ENCODE assay signal across 10 mouse cellular contexts in genomic region chr13:47855422-47856108, GRCm38 (mm10).
A peak's percentile ranks its signal among the peaks of the same experiment; 100 is the strongest.
DNase-seq lines count a peak whose midpoint lies in the region; ATAC-seq and TF ChIP-seq lines count a peak whose summit lies in the region.
"Had no signal": no experiment of that assay in that cellular context is flagged by ENCODE, and none has a peak within 500 bp of the region (broad histone marks: within the 10 kb centered on the region; RNA-seq: fewer than 3 reads in every experiment).

No protein-coding gene starts in this region.

- peak overlapping the region; percentile 20 for H3K4me3 ChIP-seq in heart, embryonic 11.5 days (ENCODE audit: low read depth, low read length)
- H3K4me3 ChIP-seq in forebrain, embryonic 13.5 days: peak overlapping the region; percentile 1; the same call in 1 of the 2 replicates
- peak overlapping the region; percentile 41 for H3K4me3 ChIP-seq in midbrain, embryonic 10.5 days
- no peak overlapping the region for H3K4me3 ChIP-seq in thymus, adult 2 months (ENCODE audit: control insufficient read depth, insufficient read depth, low read length)
- H3K4me3 ChIP-seq: liver, embryonic 13.5 days had no signal

- intact Hi-C loops in heart, postnatal 10 days (cut with DNase I): no loop called here

- H3K9me3 ChIP-seq in heart, embryonic 11.5 days (replicated peaks; ENCODE audit: control insufficient read depth, low read length): no peaks in the 10 kb centered on the region
- H3K9me3 ChIP-seq in forebrain, embryonic 13.5 days (replicated peaks): no peaks in the 10 kb centered on the region
- no peaks in the 10 kb centered on the region for H3K9me3 ChIP-seq in midbrain, embryonic 10.5 days (replicated peaks)
- H3K9me3 ChIP-seq: liver, embryonic 13.5 days had no signal

- whole genome bisulfite sequencing in heart, embryonic 11.5 days (ENCODE audit: insufficient replicate concordance): 4% methylated on average over 22 of the region's 22 CpGs
- WGBS in forebrain, embryonic 13.5 days: 5% methylated on average over 22 of the region's 22 CpGs
- WGBS in midbrain, embryonic 10.5 days: 2% methylated on average over 22 of the region's 22 CpGs
- WGBS in thymus, adult 2 months: 10% methylated on average over 22 of the region's 22 CpGs

- no peaks in the 10 kb centered on the region for H3K36me3 ChIP-seq in heart, embryonic 11.5 days (ENCODE audit: control insufficient read depth, insufficient read depth, low read length)
- no peaks in the 10 kb centered on the region for H3K36me3 ChIP-seq in forebrain, embryonic 13.5 days (ENCODE audit: poor library complexity, severe bottlenecking)
- H3K36me3 ChIP-seq in midbrain, embryonic 10.5 days: no peaks in the 10 kb centered on the region
- H3K36me3 ChIP-seq in thymus, adult 2 months (ENCODE audit: control insufficient read depth, insufficient read depth, low read length): no peaks in the 10 kb centered on the region
- H3K36me3 ChIP-seq: liver, embryonic 13.5 days had no signal

- no peak for TF ChIP-seq CTCF in thymus, adult 2 months (IDR thresholded peaks at IDR 0.05; ENCODE audit: borderline replicate concordance, control insufficient read depth, extremely low read depth, insufficient read depth, low read length, poor library complexity)

- TF ChIP-seq POLR2A in thymus, adult 2 months (IDR thresholded peaks at IDR 0.05; ENCODE audit: control insufficient read depth, extremely low read depth, insufficient read depth, low read length, poor library complexity): no peak

- peak overlapping the region; percentile 65 for H3K4me2 ChIP-seq in heart, embryonic 11.5 days
- H3K4me2 ChIP-seq in forebrain, embryonic 13.5 days: peak overlapping the region; percentile 43
- H3K4me2 ChIP-seq: liver, embryonic 13.5 days had no signal

- no peaks in the 10 kb centered on the region for H3K27me3 ChIP-seq in heart, embryonic 11.5 days (ENCODE audit: control insufficient read depth, insufficient read depth, low read length)
- H3K27me3 ChIP-seq in forebrain, embryonic 13.5 days: no peaks in the 10 kb centered on the region
- H3K27me3 ChIP-seq in midbrain, embryonic 10.5 days (ENCODE audit: low read depth, poor library complexity, severe bottlenecking): peaks cover 24% of the 10 kb centered on the region
- no peaks in the 10 kb centered on the region for H3K27me3 ChIP-seq in thymus, adult 2 months (ENCODE audit: control insufficient read depth, insufficient read depth, low read length)

- ATAC-seq in heart, embryonic 11.5 days (replicated peaks; ENCODE audit: insufficient number of reproducible peaks, low FRiP score, low TSS enrichment): no peak
- no peak; the same call in 1 of the 2 replicates for ATAC-seq in forebrain, embryonic 13.5 days

- DNase-seq in heart, postnatal 10 days: no peak
- peak; percentile 97 for DNase-seq in ES-CJ7 (ENCODE audit: low read depth, low spot score)
- DNase-seq in midbrain, embryonic 10.5 days (ENCODE audit: low spot score): peak; percentile 60
- DNase-seq in thymus, adult 2 months: no peak
- no peak for DNase-seq in gastrocnemius, postnatal 10 days
- DNase-seq in kidney, adult 8-10 months: no peak
- DNase-seq: gastrocnemius, postnatal 14 days; liver, embryonic 13.5 days had no signal

- no peak overlapping the region for H3K27ac ChIP-seq in heart, embryonic 11.5 days (ENCODE audit: low read depth, low read length)
- H3K27ac ChIP-seq in forebrain, embryonic 13.5 days: peak overlapping the region; percentile 21; the same call in 1 of the 2 replicates
- H3K27ac ChIP-seq in midbrain, embryonic 10.5 days (replicated peaks): peak overlapping the region; percentile 77
- H3K27ac ChIP-seq in thymus, adult 2 months (ENCODE audit: control insufficient read depth, insufficient read depth, low read length): no peak overlapping the region
- H3K27ac ChIP-seq: liver, embryonic 13.5 days had no signal

- 0 out of 2 replicates have a peak overlapping the region, but pooled peaks have one; percentile 18 for H3K9ac ChIP-seq in heart, embryonic 11.5 days (ENCODE audit: low read depth, low read length)
- H3K9ac ChIP-seq in forebrain, embryonic 13.5 days: peak overlapping the region; percentile 12
- H3K9ac ChIP-seq: liver, embryonic 13.5 days had no signal

- H3K4me1 ChIP-seq in heart, embryonic 11.5 days (ENCODE audit: control insufficient read depth, insufficient read depth, low read length): peaks cover 14% of the 10 kb centered on the region; the same call in 1 of the 2 replicates
- peaks cover 34% of the 10 kb centered on the region for H3K4me1 ChIP-seq in forebrain, embryonic 13.5 days
- H3K4me1 ChIP-seq in midbrain, embryonic 10.5 days: peaks cover 24% of the 10 kb centered on the region
- H3K4me1 ChIP-seq in thymus, adult 2 months (replicated peaks; ENCODE audit: control insufficient read depth, insufficient read depth, low read length): no peaks in the 10 kb centered on the region
- H3K4me1 ChIP-seq: liver, embryonic 13.5 days had no signal

Comparison
In these comparisons a context has a peak if more than half of its experiments do, and no peak if none do; other contexts are left out.
1. H3K27ac ChIP-seq: peak in forebrain, embryonic 13.5 days (single experiment) and midbrain, embryonic 10.5 days (single experiment); none in heart, embryonic 11.5 days (single experiment) and thymus, adult 2 months (single experiment).
2. DNase-seq: peak in ES-CJ7 (single experiment) and midbrain, embryonic 10.5 days (single experiment); none in heart, postnatal 10 days (0 of 2), thymus, adult 2 months (single experiment), gastrocnemius, postnatal 10 days (single experiment) and kidney, adult 8-10 months (0 of 2).